Mouse (Mus musculus) midbrain, embryonic 13.5 days (tissue): ENCODE measurements around the gene Rrnad1. TPM values are rescaled to one million over a fixed set of nuclear protein-coding genes. Genes with fewer than 3 reads are reported as not detected.

Source experiments
- ATAC-seq: fragments of 200-750 bp; cut with Nextera tagmentation; 2 replicates; pipeline ENCODE4 v1.8.0; 2017; ENCODE audit warnings: mild to moderate bottlenecking, moderate TSS enrichment, moderate library complexity
- H3K27ac ChIP-seq: fragments of 300-500 bp; sonication (generic); 2 replicates; pipeline ENCODE4 v1.5.1; 2015; ENCODE audit warnings: inconsistent platforms, mild to moderate bottlenecking, moderate library complexity
- H3K27me3 ChIP-seq: fragments of 300-500 bp; sonication (generic); 2 replicates; pipeline ENCODE4 v1.6.1; 2015; ENCODE audit warnings: mild to moderate bottlenecking, inconsistent platforms
- H3K36me3 ChIP-seq: fragments of 300-500 bp; sonication (generic); 2 replicates; pipeline ENCODE4 v1.6.1; 2015; ENCODE audit warnings: mild to moderate bottlenecking, inconsistent platforms
- H3K4me1 ChIP-seq: fragments of 300-500 bp; sonication (generic); replicated peaks from 2 replicates; pipeline ENCODE4 v1.6.1; 2015; ENCODE audit warnings: inconsistent platforms
- H3K4me2 ChIP-seq: fragments of 300-500 bp; sonication (generic); replicated peaks from 2 replicates; pipeline ENCODE4 v1.6.1; 2015; ENCODE audit warnings: moderate library complexity, mild to moderate bottlenecking, inconsistent platforms
- H3K4me3 ChIP-seq: fragments of 300-500 bp; sonication (generic); replicated peaks from 2 replicates; pipeline ENCODE4 v1.5.1; 2015; ENCODE audit warnings: mild to moderate bottlenecking, inconsistent platforms
- H3K9ac ChIP-seq: fragments of 300-500 bp; sonication (generic); replicated peaks from 2 replicates; pipeline ENCODE4 v1.6.1; 2015; ENCODE audit warnings: mild to moderate bottlenecking, inconsistent platforms
- H3K9me3 ChIP-seq: fragments of 300-500 bp; sonication (generic); 2 replicates; pipeline ENCODE4 v1.6.1; 2016; ENCODE audit warnings: mild to moderate bottlenecking, inconsistent platforms
- WGBS: fragments of 180-500 bp; shearing (Covaris S2); methylation state at CpG from one replicate; pipeline ENCODE4 v1.1.7; 2015; 5-methylcytosine and 5-hydroxymethylcytosine counted together
- polyA plus RNA-seq: library from polyadenylated mRNA; unstranded; fragments of >200 nt; fragmentation: Nextera tagmentation; extraction: Ambion mirVana; gene quantifications from 2 replicates; pipeline ENCODE4 v1.2.1, GENCODE M21; 2015

Gene Rrnad1
- polyA plus RNA-seq: 19.8 and 24.9 TPM in 2 replicates

DNA sequence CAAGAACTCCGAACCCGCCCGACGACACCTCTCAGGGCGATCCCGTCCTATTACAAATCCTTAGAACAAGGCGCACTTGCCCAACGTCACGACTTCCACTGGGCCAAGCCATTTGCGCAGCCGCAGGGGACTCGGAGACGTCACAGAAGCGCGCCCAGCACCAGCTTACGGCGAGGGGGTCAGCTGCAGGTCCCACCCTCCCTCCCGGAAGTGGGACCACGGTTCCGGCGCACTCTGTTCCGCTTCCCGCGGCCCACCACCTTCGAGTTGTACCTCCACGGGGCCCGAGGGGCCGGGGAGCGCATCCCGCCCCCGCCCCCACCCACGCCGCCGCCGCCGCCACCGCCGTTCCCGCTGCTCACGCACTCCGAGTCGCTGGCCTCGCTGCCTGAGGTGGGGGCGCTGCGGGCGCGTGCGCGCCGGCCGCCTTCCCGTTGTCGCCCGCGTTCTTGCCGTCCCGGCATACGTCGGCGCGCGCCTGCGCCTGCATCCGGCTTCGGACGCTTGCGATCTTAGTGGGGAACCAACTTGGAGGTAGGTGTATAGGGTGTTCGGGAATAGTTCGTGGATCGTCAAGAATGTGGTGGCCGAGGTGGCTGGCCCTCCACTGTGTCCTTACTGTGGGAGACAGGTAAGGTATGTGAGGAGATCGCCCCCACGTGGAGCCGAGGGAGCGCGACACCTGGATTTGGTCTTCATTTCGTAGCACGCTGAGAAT is at the start of gene Rrnad1, which contains the start of gene Isg20l2:
TSS of gene Rrnad1 (minus strand) at position 640 of the 718 bp plus-strand sequence.
TSS of gene Isg20l2 (plus strand) at position 237 of the 718 bp plus-strand sequence.
- Histone ChIP-seq H3K9me3 (no peaks in the 10 kb centered on the region), H3K36me3 (peaks cover 58% of the 10 kb centered on the region), H3K4me2 (peak within 1 kb of the TSS; percentile 77), H3K27me3 (no peaks in the 10 kb centered on the region), H3K9ac (peak within 1 kb of the TSS; percentile 91), H3K4me1 (peaks cover 49% of the 10 kb centered on the region), H3K4me3 (peak within 1 kb of the TSS; percentile 94), H3K27ac (peak within 1 kb of the TSS; percentile 90)
- 1% methylated on average over 71 of the region's 78 CpGs for WGBS
- ATAC-seq: peak; percentile 99

DNA sequence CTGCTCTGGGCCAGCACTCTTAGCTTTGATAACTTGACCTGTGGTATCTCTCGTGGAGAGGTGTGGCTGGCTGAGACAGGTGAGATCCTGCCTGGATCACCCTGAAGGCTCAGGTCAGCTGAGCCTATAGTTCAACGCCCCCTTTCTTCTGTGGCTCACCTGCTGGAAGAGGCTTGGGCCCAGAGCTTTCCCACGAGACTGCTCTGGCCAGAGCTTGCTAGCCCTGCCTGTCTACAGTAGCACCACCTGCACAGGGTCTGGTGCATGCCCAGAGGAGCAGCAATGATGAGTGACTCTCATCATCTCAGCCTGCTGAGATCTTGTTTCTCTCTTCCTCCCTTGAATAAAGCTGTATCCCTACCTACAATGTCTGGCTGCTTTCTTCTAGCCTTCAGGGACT is 49.6 kb upstream of the Rrnad1 start:
- no peak overlapping the region for H3K4me3 ChIP-seq
- peak overlapping the region; percentile 61 for H3K27ac ChIP-seq
- no peak overlapping the region for H3K9ac ChIP-seq
- no peaks in the 10 kb centered on the region for H3K9me3 ChIP-seq
- no peak for ATAC-seq
- no peaks in the 10 kb centered on the region for H3K27me3 ChIP-seq
- peaks cover 29% of the 10 kb centered on the region for H3K36me3 ChIP-seq
- no peak overlapping the region for H3K4me2 ChIP-seq
- whole genome bisulfite sequencing: 72% methylated on average over 3 of the region's 3 CpGs
- H3K4me1 ChIP-seq: peaks cover 64% of the 10 kb centered on the region

DNA sequence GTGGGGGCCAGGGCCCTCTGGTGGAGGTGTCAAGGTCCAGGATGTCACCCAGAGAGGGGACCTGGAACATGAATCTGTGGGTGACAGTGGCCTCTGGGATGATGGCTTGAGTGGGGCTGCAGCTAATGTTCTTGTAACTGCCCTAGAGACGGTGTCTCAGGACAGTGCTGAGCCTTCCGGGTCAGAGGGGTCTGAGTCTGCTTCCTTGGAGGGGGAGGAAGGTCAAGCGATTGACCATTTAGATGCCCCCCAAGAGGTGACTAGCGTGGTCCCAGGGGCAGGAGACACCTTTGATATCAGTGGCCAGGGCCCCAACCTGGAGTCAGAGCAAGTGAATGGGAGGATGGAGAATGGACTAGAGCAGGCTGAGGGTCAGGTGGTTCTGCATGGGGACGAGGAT is 49.0 kb upstream of the Rrnad1 start:
- Histone ChIP-seq H3K9ac (no peak overlapping the region), H3K27ac (no peak overlapping the region), H3K4me2 (no peak overlapping the region), H3K9me3 (no peaks in the 10 kb centered on the region), H3K27me3 (no peaks in the 10 kb centered on the region), H3K4me3 (no peak overlapping the region), H3K36me3 (peaks cover 29% of the 10 kb centered on the region), H3K4me1 (peaks cover 64% of the 10 kb centered on the region)
- ATAC-seq: no peak
- 89% methylated on average over 5 of the region's 5 CpGs for WGBS

DNA sequence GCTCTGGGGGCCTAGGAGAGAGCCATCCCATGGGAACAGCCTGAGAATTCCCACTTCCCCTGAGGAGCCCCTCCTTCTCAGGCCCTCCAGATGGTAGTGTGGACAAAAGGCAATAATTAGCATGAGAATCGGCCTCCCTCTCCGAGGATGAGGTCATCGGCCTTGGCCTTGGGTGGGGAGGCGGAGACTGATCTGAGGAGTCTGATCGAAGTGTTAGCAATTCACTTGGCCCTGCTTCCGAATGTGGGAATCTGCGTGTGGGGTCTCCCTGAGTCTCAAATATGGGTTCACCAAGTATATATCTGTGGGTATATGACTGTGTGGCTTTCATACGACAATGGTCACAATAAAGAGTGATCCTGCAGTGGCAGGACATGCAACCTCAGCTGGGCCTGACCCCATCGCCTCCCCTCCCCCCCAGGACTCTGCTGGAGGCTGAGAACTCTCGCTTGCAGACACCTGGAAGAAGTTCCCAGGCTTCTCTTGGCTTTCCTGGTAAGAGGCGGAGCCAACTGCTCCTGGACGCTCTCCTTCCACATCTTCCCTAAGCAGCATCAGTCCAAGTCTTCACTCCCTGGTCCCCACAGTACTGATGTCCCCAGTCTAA is 44.0 kb upstream of the Rrnad1 start:
- H3K4me1 ChIP-seq: peaks cover 59% of the 10 kb centered on the region
- ATAC-seq: peak; percentile 51
- H3K36me3 ChIP-seq: peaks cover 29% of the 10 kb centered on the region
- WGBS: 4% methylated on average over 12 of the region's 12 CpGs
- peak overlapping the region; percentile 94 for H3K4me2 ChIP-seq
- H3K27me3 ChIP-seq: no peaks in the 10 kb centered on the region
- peak overlapping the region; percentile 70 for H3K4me3 ChIP-seq
- no peaks in the 10 kb centered on the region for H3K9me3 ChIP-seq
- peak overlapping the region; percentile 90 for H3K27ac ChIP-seq
- peak overlapping the region; percentile 89 for H3K9ac ChIP-seq

DNA sequence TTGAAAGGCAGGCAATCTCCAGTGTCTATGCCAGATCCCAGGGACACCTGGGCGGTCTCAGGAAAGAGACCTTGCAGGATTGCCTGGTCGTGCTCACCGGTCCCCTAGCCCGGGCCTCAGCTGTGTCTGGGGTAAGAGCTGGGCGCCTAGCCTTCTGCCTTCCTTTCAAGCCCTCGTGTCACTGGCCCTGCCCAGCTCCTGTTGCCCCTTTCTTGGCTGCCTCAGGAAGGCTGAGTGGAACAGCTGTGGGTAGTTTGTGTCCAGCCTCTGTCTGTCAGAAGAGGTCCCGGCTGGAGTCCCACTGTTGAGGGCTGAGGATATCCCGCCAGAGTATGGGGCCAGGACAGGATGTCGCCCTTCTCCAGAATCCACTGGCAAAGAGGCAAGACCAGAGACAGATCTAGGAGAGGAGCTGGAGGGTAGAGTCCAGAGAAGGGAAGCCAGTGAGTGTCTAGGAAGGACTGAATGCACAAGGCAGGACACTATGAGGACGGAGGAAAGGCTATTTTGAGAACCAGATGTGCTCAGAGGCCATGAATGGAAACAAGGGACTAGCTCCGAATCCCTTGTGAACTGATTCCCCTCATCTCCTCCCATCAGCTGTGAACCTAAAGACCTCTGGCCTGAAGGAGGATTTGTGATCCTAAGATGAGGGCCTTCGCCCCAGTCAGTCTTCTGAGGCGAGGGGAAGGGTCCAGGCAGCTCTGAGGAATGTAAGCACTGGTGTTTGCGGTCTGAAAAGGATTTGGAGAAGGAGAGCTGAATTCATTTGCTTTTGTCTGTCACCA is 43.3 kb upstream of the Rrnad1 start:
- peak; percentile 5; the same call in 1 of the 2 replicates for ATAC-seq
- peak overlapping the region; percentile 90 for H3K27ac ChIP-seq
- peaks cover 29% of the 10 kb centered on the region for H3K36me3 ChIP-seq
- H3K27me3 ChIP-seq: no peaks in the 10 kb centered on the region
- peak overlapping the region; percentile 70 for H3K4me3 ChIP-seq
- no peaks in the 10 kb centered on the region for H3K9me3 ChIP-seq
- peak overlapping the region; percentile 89 for H3K9ac ChIP-seq
- peak overlapping the region; percentile 94 for H3K4me2 ChIP-seq
- WGBS: 5% methylated on average over 14 of the region's 14 CpGs
- peaks cover 55% of the 10 kb centered on the region for H3K4me1 ChIP-seq

DNA sequence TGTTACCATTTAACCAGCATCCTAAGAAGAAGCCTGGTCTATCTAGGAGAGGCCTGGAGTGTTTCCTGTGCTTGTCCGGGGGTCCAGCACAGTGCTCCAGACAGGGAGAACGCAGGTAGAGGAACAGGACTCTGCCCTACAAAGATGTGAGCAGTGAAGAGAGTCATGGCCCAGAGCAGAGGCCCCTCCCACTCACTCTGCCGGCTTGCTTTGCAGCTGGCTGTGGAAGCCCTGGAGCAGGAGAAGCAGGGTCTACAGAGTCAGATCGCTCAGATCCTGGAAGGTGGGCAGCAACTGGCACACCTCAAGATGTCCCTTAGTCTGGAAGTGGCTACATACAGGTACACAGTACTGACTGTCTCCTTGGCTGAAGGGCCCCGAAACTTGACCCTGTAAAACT is 42.3 kb upstream of the Rrnad1 start:
- peaks cover 55% of the 10 kb centered on the region for H3K4me1 ChIP-seq
- H3K9ac ChIP-seq: peak overlapping the region; percentile 89
- ATAC-seq: no peak
- WGBS: 14% methylated on average over 5 of the region's 5 CpGs
- peaks cover 21% of the 10 kb centered on the region for H3K36me3 ChIP-seq
- H3K27ac ChIP-seq: peak overlapping the region; percentile 90
- H3K4me2 ChIP-seq: peak overlapping the region; percentile 94
- H3K9me3 ChIP-seq: no peaks in the 10 kb centered on the region
- peak overlapping the region; percentile 70 for H3K4me3 ChIP-seq
- no peaks in the 10 kb centered on the region for H3K27me3 ChIP-seq

DNA sequence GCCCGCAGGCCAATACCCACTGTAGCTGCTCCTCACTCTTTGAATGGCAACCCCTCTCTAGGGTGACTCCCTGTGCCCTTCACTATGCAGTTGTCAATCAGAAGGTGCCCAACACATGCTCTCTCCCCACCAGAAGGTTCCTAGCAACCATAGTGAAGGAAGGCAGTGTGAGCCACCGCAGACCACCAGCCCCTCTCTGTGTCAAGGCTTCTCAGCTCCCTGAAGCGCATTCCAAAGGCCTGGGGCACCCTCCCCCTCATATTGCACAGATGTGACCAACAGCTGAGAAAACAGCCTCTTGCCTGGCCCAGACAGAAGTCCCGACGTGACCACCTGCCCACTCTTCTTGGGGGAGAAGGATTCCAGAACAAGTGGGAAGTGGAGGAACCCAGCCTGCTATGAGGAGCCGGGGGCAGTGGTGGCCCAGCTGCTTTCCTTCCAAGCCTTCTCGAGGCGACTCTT is 41.7 kb upstream of the Rrnad1 start:
- H3K9me3 ChIP-seq: no peaks in the 10 kb centered on the region
- peak overlapping the region; percentile 94 for H3K4me2 ChIP-seq
- peak; percentile 44 for ATAC-seq
- peak overlapping the region; percentile 70 for H3K4me3 ChIP-seq
- peaks cover 19% of the 10 kb centered on the region for H3K36me3 ChIP-seq
- 3% methylated on average over 8 of the region's 8 CpGs for WGBS
- H3K9ac ChIP-seq: peak overlapping the region; percentile 89
- H3K27me3 ChIP-seq: no peaks in the 10 kb centered on the region
- peak overlapping the region; percentile 90 for H3K27ac ChIP-seq
- peaks cover 55% of the 10 kb centered on the region for H3K4me1 ChIP-seq

DNA sequence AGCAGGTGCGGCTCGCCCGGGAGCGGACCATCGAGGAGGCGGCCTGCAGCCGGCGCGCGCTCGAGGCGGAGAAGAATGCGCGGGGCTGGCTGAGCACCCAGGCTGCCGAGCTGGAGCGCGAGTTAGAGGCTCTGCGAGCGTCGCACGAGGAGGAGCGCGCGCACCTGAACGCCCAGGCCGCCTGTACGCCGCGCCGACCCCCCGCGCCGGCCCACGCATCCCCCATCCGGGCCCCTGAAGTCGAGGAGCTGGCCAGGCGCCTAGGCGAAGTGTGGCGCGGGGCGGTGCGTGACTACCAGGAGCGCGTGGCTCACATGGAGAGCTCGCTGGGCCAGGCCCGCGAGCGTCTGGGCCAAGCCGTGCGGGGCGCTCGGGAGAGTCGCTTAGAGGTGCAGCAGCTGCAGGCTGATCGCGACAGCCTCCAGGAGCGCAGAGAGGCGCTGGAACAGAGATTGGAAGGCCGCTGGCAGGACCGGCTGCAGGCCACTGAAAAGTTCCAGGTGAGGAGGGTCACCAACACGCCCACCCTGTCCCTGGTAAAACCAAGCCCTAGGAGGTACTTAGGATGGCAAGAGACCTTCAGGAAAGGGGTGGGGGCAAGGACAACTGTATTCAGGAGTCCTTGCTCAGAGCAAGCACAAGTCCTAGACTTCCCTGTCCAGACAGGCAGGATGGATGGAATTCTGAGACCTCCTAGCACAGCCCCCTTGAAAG is 41.1 kb upstream of the Rrnad1 start:
- peaks cover 55% of the 10 kb centered on the region for H3K4me1 ChIP-seq
- H3K27ac ChIP-seq: peak overlapping the region; percentile 90
- H3K9ac ChIP-seq: peak overlapping the region; percentile 89
- peak overlapping the region; percentile 94 for H3K4me2 ChIP-seq
- peaks cover 14% of the 10 kb centered on the region for H3K36me3 ChIP-seq
- H3K4me3 ChIP-seq: peak overlapping the region; percentile 70
- no peaks in the 10 kb centered on the region for H3K9me3 ChIP-seq
- no peaks in the 10 kb centered on the region for H3K27me3 ChIP-seq
- no peak for ATAC-seq
- under 1% methylated on average over 56 of the region's 60 CpGs for WGBS

DNA sequence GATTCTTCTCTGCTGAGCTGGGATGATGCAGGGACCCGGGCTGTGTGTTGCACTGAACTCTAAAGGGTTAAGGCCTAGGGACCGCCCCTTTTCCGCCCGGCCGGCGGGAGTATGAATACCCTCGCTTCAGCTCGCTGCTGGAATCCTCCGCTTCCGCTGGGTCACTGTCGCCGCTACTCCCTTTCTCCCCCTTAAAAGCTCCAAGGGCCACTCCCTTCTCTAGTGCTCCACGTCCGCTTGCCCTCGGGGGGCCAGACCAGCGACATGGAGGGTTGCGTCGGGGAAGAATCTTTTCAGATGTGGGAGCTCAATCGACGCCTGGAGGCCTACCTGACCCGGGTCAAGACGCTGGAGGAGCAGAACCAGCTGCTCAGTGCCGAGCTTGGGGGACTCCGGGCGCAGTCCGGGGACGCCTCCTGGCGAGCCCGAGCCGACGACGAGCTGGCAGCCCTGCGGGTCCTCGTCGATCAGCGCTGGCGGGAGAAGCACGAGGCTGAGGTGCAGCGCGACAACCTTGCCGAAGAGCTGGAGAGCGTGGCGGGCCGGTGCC is 40.5 kb upstream of the Rrnad1 start, which contains the start of gene Nes:
TSS of gene Nes (plus strand) at position 140 of the 550 bp plus-strand sequence.
- Histone ChIP-seq H3K4me3 (peak within 1 kb of the TSS; percentile 70), H3K27me3 (no peaks in the 10 kb centered on the region), H3K4me1 (peaks cover 55% of the 10 kb centered on the region), H3K27ac (peak within 1 kb of the TSS; percentile 90), H3K9ac (peak within 1 kb of the TSS; percentile 89), H3K36me3 (peaks cover 8% of the 10 kb centered on the region), H3K9me3 (no peaks in the 10 kb centered on the region), H3K4me2 (peak within 1 kb of the TSS; percentile 94)
- peak; percentile 71 for ATAC-seq
- WGBS: under 1% methylated on average over 44 of the region's 44 CpGs

DNA sequence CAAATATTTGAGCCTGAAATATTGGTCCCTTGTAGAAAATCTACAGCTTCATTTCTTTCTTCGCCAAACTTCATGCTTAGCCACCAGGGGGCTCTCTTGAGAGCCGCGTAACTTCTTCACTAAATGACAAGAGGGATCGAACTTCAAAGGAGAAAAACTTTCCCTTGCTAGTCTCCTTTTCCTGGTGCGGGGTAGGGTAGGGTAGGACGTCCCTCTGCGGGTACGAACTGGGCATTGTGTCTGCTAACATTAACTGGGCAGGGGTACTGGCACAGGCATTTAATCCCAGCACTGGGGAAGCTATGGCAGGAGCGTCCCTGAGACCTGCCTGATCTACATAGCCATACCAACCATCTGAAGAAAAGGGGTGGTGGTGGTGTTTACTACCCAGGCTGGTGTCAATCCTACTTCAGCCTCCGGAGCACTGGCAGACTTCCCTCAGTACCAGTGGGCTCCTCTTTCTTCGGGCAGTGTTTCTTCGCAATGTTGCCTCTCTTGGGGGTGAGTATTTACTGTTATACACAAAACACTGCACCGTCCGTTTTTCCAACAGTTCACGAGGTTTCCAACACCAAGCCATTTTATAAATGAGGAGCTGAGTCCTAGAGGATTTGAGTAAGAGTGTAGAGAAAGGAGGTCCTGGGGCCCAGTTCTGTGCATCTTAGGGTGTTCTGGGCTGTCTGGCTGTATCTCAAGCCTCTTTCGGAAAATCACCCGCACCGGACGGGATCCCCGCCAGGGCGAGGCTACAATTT is 39.8 kb upstream of the Rrnad1 start:
- Histone ChIP-seq H3K4me3 (peak overlapping the region; percentile 70), H3K4me1 (peaks cover 52% of the 10 kb centered on the region), H3K4me2 (peak overlapping the region; percentile 94), H3K27ac (peak overlapping the region; percentile 27), H3K9me3 (no peaks in the 10 kb centered on the region), H3K27me3 (no peaks in the 10 kb centered on the region), H3K36me3 (peaks cover 2% of the 10 kb centered on the region; the same call in 1 of the 2 replicates), H3K9ac (peak overlapping the region; percentile 51; the same call in 1 of the 2 replicates)
- under 1% methylated on average over 21 of the region's 21 CpGs for WGBS
- 0 out of 2 replicates have a peak, but pooled peaks have one; percentile 2 for ATAC-seq
